Mouse (Mus musculus): ENCODE measurements around the gene Tap1.

- TF ChIP-seq TCF12 (IDR thresholded peaks at IDR 0.05; ENCODE audit: low read depth, low read length) (0 out of 2 replicates have a peak, but pooled peaks have one; percentile 12), KAT2A (IDR thresholded peaks at IDR 0.05; ENCODE audit: insufficient replicate concordance, low read length) (no peak), SMC3 (IDR thresholded peaks at IDR 0.05; ENCODE audit: low read depth, low read length) (peak; percentile 85), POLR2A (IDR thresholded peaks at IDR 0.05; ENCODE audit: low read depth, low read length) (peak; percentile 66), HCFC1 (IDR thresholded peaks at IDR 0.05; ENCODE audit: low read depth, low read length) (peak; percentile 49), ELF1 (IDR thresholded peaks at IDR 0.05; ENCODE audit: low read depth, low read length) (peak; percentile 80), MEF2A (IDR thresholded peaks at IDR 0.05; ENCODE audit: borderline replicate concordance, low read depth, low read length) (no peak), RAD21 (IDR thresholded peaks at IDR 0.05; ENCODE audit: low read depth, low read length) (peak; percentile 82), MAZ (IDR thresholded peaks at IDR 0.05; ENCODE audit: low read depth, low read length) (no peak), CTCF (conservative IDR thresholded peaks at IDR 0.05 in 1 of 2, IDR thresholded peaks at IDR 0.05 in 1 of 2; ENCODE audit: low read depth in 2 of 2, low read length in 2 of 2) (peak; percentile 49 to 89; a peak in 3 of 4 replicates), TBP (conservative IDR thresholded peaks at IDR 0.05; ENCODE audit: low read depth, low read length) (0 out of 2 replicates have a peak, but pooled peaks have one; percentile 64), CHD2 (IDR thresholded peaks at IDR 0.05; ENCODE audit: low read length) (no peak), EP300 (IDR thresholded peaks at IDR 0.05; ENCODE audit: low read length) (no peak)
These were observed 16.4 kb upstream of the Tap1 start for GRCm38 (mm10) chr17:34170877-34171498.

Measured in CH12.LX (cell line).